Mouse (Mus musculus) lung, postnatal 0 days (tissue): ENCODE data around the gene Lgalsl. TPM values are rescaled to one million over a fixed set of nuclear protein-coding genes. Genes with fewer than 3 reads are reported as not detected.
A peak's percentile ranks its signal among the peaks of the same experiment; 100 is the strongest.

Experiments used
- ATAC-seq: fragments of 200-750 bp; cut with Nextera tagmentation; 2 replicates; pipeline ENCODE4 v1.8.0; 2017; ENCODE audit warnings: moderate library complexity
- DNase-seq: peaks from one replicate; pipeline ENCODE4 v3.0.0-alpha.2; 2016; ENCODE audit warnings: low spot score
- H3K27ac ChIP-seq: fragments of 300-500 bp; sonication (generic); 2 replicates; pipeline ENCODE4 v1.5.1; 2014; ENCODE audit warnings: antibody characterized with exemption, mild to moderate bottlenecking, low read length, mixed read lengths
- H3K27me3 ChIP-seq: fragments of 300-500 bp; sonication (generic); replicated peaks from 2 replicates; pipeline ENCODE4 v1.6.1; 2014; ENCODE audit warnings: low read length, mixed read lengths; ENCODE audit not compliant: insufficient read depth
- H3K36me3 ChIP-seq: fragments of 300-500 bp; sonication (generic); 2 replicates; pipeline ENCODE4 v1.6.1; 2014; ENCODE audit warnings: low read length, mixed read lengths; ENCODE audit not compliant: insufficient read depth
- H3K4me1 ChIP-seq: fragments of 300-500 bp; sonication (generic); 2 replicates; pipeline ENCODE4 v1.6.1; 2014; ENCODE audit warnings: antibody characterized with exemption, low read depth, low read length, mixed read lengths; ENCODE audit not compliant: insufficient read depth
- H3K4me2 ChIP-seq: fragments of 300-500 bp; sonication (generic); replicated peaks from 2 replicates; pipeline ENCODE4 v1.6.1; 2014; ENCODE audit warnings: low read depth, mild to moderate bottlenecking, low read length, moderate library complexity, mixed read lengths
- H3K4me3 ChIP-seq: fragments of 300-500 bp; sonication (generic); 2 replicates; pipeline ENCODE4 v1.5.1; 2014; ENCODE audit warnings: low read depth, low read length
- H3K9ac ChIP-seq: fragments of 300-500 bp; sonication (generic); replicated peaks from 2 replicates; pipeline ENCODE4 v1.6.1; 2014; ENCODE audit warnings: low read depth, mild to moderate bottlenecking
- H3K9me3 ChIP-seq: fragments of 300-500 bp; sonication (generic); 2 replicates; pipeline ENCODE4 v1.6.1; 2016; ENCODE audit warnings: low read length, mixed read lengths
- CTCF ChIP-seq: IDR thresholded peaks from 2 replicates; pipeline ENCODE4 v1.5.1; 2016; ENCODE audit warnings: antibody characterized with exemption, mild to moderate bottlenecking
- EP300 ChIP-seq: IDR thresholded peaks from 2 replicates; pipeline ENCODE4 v1.6.1; 2016; ENCODE audit warnings: antibody characterized with exemption, mild to moderate bottlenecking, control low read depth
- WGBS: fragments of 180-500 bp; shearing (Covaris S2); extraction: QIAGEN DNeasy Blood & Tissue Kit; methylation state at CpG from one replicate; pipeline ENCODE4 v1.1.7; 2014; 5-methylcytosine and 5-hydroxymethylcytosine counted together
- polyA plus RNA-seq: library from polyadenylated mRNA; unstranded; fragments of >200 nt; fragmentation: Nextera tagmentation; extraction: Ambion mirVana; gene quantifications from 2 replicates; pipeline ENCODE4 v1.2.1, GENCODE M21; 2015

Gene Lgalsl
- polyA plus RNA-seq, result 39.6 and 40.1 TPM in 2 replicates

DNA sequence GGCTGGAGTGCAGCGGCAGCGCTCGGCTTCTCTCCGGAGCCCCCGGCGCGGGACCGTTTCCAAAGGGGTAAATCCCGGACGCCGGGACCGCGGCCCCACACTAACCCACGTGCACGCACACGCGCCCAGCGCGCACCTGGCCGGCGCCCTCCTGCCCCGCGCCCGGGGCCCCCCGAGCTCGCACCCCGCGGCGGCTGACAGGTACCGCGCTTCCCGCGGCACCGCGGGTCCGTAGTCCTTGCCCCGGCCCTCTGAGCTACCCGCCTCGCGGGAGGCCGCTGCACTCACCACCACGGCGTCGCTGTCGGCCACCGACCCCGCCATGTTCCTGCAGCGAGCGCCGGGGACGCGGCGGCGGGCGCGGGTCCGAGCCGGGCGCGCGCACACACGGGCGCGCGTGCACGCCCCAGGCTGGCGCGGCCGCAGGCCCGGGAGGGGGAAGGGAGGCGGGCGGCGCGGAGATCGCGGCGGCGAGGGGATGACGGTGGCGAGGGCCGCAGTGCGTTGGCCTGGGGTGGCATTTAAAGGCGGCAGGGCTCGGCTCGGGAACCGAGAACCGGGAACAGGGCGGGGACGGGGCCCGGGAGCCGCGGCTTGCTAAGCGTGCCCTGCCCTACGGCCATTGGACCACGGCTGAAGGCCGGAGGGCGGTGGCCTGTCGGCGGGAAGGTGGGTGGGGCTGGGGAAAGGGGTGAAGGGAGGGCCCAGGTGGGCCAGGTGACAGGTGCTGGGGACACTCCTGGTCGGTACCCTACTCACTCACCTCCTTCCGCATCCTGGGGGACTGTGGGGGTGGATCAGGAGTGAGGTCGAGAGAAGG is at the start of gene Lgalsl:
Gene Lgalsl, minus strand, starts transcription at position 371 of the 820 bp plus-strand sequence.
- Histone ChIP-seq H3K9ac (peak within 1 kb of the TSS; percentile 93), H3K36me3 (peaks cover 5% of the 10 kb centered on the region; the same call in 1 of the 2 replicates), H3K4me1 (no peaks in the 10 kb centered on the region; the same call in 1 of the 2 replicates), H3K27me3 (no peaks in the 10 kb centered on the region), H3K4me2 (peak within 1 kb of the TSS; percentile 85), H3K4me3 (peak within 1 kb of the TSS; percentile 94), H3K9me3 (no peaks in the 10 kb centered on the region), H3K27ac (peak within 1 kb of the TSS; percentile 96)
- ATAC-seq, result peak; percentile 91
- peak; percentile 81 for DNase-seq
- under 1% methylated on average over 59 of the region's 102 CpGs for WGBS
- 0 out of 2 replicates have a peak, but pooled peaks have one; percentile 1 for TF ChIP-seq CTCF
- no peak for TF ChIP-seq EP300

DNA sequence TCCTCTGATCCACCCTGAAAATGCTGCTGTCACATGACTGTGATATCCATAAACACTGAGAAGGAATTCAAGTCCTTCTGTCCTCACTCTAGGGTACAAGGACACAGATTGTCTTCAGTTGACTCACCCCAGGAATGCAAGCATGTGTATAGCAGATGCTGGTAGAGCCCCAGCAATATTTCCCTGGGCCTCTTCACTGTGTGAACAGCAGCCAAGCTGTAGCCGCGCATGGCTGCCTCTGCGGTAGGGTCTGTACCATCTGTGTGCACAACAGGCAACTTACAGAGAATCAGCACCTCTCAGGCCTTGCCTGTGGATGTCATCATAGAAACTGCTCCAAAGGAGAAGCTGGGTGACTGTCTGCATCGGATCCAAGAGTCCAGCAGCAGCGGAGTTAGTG is 47.8 kb upstream of the Lgalsl start:
- ATAC-seq (peak; percentile 48), DNase-seq (no peak)
- TF ChIP-seq EP300, result no peak
- TF ChIP-seq CTCF, result no peak
- Histone ChIP-seq H3K4me3 (no peak overlapping the region), H3K27me3 (no peaks in the 10 kb centered on the region), H3K36me3 (no peaks in the 10 kb centered on the region), H3K4me1 (no peaks in the 10 kb centered on the region), H3K9ac (no peak overlapping the region), H3K9me3 (no peaks in the 10 kb centered on the region), H3K27ac (no peak overlapping the region), H3K4me2 (no peak overlapping the region)
- WGBS, result 88% methylated on average over 5 of the region's 5 CpGs

DNA sequence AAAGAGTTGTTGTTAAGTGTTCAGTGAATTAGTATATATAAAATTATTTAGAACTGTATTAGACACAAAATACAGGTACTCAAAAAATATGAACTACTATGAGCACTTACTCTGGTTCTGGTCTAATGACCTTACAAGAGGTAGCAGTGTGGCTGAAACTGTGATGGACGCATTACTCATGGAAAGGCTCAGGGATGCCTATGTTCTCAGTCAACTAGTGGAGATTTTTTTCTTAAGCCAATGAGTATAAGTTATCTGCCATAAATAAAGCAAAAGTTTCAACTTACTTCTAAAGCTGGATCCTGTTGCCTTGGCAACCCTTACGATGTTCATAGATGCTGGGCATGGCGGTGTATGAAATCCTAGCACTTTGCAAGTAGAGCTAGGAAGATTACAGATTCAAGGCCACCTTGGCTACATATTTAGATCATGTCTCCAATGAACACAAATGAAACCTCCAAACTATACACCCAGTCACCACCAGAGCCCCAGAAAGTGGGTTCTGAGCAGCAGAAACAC is 46.8 kb upstream of the Lgalsl start:
- WGBS, result 91% methylated on average over 3 of the region's 3 CpGs
- TF ChIP-seq CTCF (no peak), EP300 (no peak)
- no peaks in the 10 kb centered on the region for H3K4me1 ChIP-seq

DNA sequence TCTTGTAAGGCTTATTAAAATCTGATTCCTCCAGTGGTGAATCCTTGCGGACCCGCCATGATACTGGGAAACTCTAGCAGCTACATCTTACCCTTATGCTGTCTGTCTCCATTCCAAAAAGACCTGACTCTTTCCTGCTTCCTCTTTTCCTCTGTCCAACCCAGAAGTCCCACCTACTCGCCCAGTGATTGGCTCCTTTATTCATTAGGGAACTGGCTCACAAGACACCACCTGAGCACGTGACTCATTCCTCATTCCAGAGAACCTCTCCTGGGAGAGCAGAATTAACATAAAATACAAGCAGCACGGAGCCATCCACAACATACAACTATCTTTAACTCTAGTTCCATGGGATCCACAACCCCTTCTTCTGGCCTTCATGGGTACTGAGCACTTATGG is 42.5 kb upstream of the Lgalsl start:
- Histone ChIP-seq H3K36me3 (no peaks in the 10 kb centered on the region), H3K9me3 (no peaks in the 10 kb centered on the region), H3K27ac (no peak overlapping the region), H3K4me2 (no peak overlapping the region), H3K4me3 (no peak overlapping the region), H3K4me1 (no peaks in the 10 kb centered on the region), H3K27me3 (no peaks in the 10 kb centered on the region), H3K9ac (no peak overlapping the region)
- ATAC-seq (no peak), DNase-seq (no peak)
- WGBS, result 79% methylated on average over 5 of the region's 5 CpGs
- no peak for TF ChIP-seq EP300
- no peak for TF ChIP-seq CTCF

More for the DNA sequence above, 46.8 kb upstream of the Lgalsl start:
- H3K9ac ChIP-seq, result no peak overlapping the region
- H3K4me2 ChIP-seq, result no peak overlapping the region
- DNase-seq (no peak), ATAC-seq (no peak)
- H3K36me3 ChIP-seq, result no peaks in the 10 kb centered on the region
- no peak overlapping the region for H3K4me3 ChIP-seq
- no peaks in the 10 kb centered on the region for H3K9me3 ChIP-seq
- no peak overlapping the region for H3K27ac ChIP-seq
- H3K27me3 ChIP-seq, result no peaks in the 10 kb centered on the region

DNA sequence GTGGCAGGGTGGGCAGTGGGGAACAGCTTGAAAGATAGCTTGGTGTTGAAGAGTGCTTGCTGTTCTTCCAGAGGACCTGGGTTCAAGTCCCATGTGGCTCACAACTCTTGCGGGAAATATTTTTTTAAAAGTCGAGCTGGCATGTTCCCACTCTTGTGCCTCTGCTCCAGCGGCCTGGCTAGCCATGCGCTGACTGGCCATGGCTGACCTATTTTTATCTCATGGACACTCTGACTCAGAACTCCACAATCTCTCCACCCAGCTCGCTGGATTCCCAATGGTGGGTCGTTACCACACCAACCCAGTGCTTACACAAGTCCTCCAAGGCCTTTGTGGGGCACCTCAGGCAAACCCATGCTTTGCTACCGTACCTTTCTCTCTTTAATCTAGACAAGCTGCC is 42.1 kb upstream of the Lgalsl start:
- TF ChIP-seq EP300, result no peak
- TF ChIP-seq CTCF, result no peak
- no peaks in the 10 kb centered on the region for H3K27me3 ChIP-seq
- no peaks in the 10 kb centered on the region for H3K4me1 ChIP-seq
- H3K36me3 ChIP-seq, result no peaks in the 10 kb centered on the region
- H3K4me3 ChIP-seq, result no peak overlapping the region
- no peak overlapping the region for H3K4me2 ChIP-seq
- no peaks in the 10 kb centered on the region for H3K9me3 ChIP-seq
- DNase-seq (no peak), ATAC-seq (peak; percentile 19; the same call in 1 of the 2 replicates)
- H3K27ac ChIP-seq, result no peak overlapping the region
- no peak overlapping the region for H3K9ac ChIP-seq
- WGBS, result 72% methylated on average over 7 of the region's 7 CpGs

DNA sequence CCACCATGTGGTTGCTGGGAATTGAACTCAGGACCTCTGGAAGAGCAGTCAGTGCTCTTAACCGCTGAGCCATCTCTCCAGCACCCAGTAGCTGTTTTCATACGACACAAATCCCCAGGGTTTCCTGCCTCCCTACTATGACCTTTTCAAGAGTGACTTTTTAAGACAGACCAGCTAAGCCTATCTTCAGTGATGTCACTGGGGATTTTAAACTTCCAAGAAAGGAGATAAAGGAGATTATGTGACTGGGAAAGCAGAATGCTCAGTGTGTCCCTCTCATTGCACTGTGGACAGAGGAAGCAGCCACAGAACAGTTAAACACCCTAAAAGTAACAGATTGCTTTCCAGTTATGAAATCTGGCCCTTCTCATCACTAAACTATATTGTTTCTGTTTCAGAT is 41.6 kb upstream of the Lgalsl start:
- Histone ChIP-seq H3K27me3 (no peaks in the 10 kb centered on the region), H3K4me2 (no peak overlapping the region), H3K36me3 (no peaks in the 10 kb centered on the region), H3K4me3 (no peak overlapping the region), H3K9me3 (no peaks in the 10 kb centered on the region), H3K9ac (no peak overlapping the region), H3K4me1 (no peaks in the 10 kb centered on the region), H3K27ac (no peak overlapping the region)
- ATAC-seq (peak; percentile 25; the same call in 1 of the 2 replicates), DNase-seq (peak; percentile 40)
- WGBS, result 74% methylated on average over 2 of the region's 2 CpGs
- TF ChIP-seq CTCF (no peak), EP300 (no peak)
